Mouse (Mus musculus) MEL (cell line): ENCODE measurements around the gene Oscp1. TPM values are rescaled to one million over a fixed set of nuclear protein-coding genes. Genes with fewer than 3 reads are reported as not detected.

Experiments
- DNase-seq: peaks from one replicate; pipeline ENCODE4 v3.0.0; 2011; ENCODE audit warnings: low read depth, low spot score
- H3K27ac ChIP-seq: 2 replicates; pipeline ENCODE4 v1.5.1; 2012; ENCODE audit warnings: low read depth, mild to moderate bottlenecking, control low read depth, low read length, moderate library complexity; ENCODE audit not compliant: control insufficient read depth
- H3K27me3 ChIP-seq, 2 experiments: fragments of 150-350 bp in 1 of 2; sonication (generic) in 1 of 2; 2 replicates each; pipeline ENCODE4 v1.6.1; 2012; ENCODE audit warnings: low read length in 2 of 2, mild to moderate bottlenecking in 2 of 2, improper control_type of control experiment in 1 of 2, moderate library complexity in 1 of 2; ENCODE audit not compliant: insufficient read depth in 2 of 2, control insufficient read depth in 1 of 2
- H3K36me3 ChIP-seq, 2 experiments: 2 replicates each; pipeline ENCODE4 v1.6.1; 2012 to 2014; ENCODE audit warnings: low read length in 2 of 2, improper control_type of control experiment in 1 of 2, inconsistent platforms in 1 of 2, mild to moderate bottlenecking in 1 of 2; ENCODE audit not compliant: insufficient read depth in 2 of 2, control insufficient read depth in 1 of 2
- H3K4me1 ChIP-seq, 2 experiments: fragments of 150-350 bp in 1 of 2; sonication (generic) in 1 of 2; 2 replicates each; pipeline ENCODE4 v1.6.1; 2012; ENCODE audit warnings: low read length in 2 of 2, improper control_type of control experiment in 1 of 2, mild to moderate bottlenecking in 1 of 2; ENCODE audit not compliant: insufficient read depth in 2 of 2, control insufficient read depth in 1 of 2
- H3K4me3 ChIP-seq, 2 experiments: fragments of 150-350 bp in 1 of 2; sonication (generic) in 1 of 2; 2 replicates each; pipeline ENCODE4 v1.5.1; 2012; ENCODE audit warnings: low read depth in 2 of 2, low read length in 2 of 2, mild to moderate bottlenecking in 2 of 2, moderate library complexity in 2 of 2, control low read depth in 1 of 2, improper control_type of control experiment in 1 of 2; ENCODE audit not compliant: control insufficient read depth in 1 of 2, insufficient read depth in 1 of 2
- H3K79me2 ChIP-seq: 2 replicates; pipeline ENCODE4 v1.6.1; 2012; ENCODE audit warnings: mild to moderate bottlenecking, low read length, moderate library complexity; ENCODE audit not compliant: control insufficient read depth, poor library complexity, insufficient read depth
- H3K9ac ChIP-seq: 2 replicates; pipeline ENCODE4 v1.6.1; 2012; ENCODE audit warnings: low read depth, mild to moderate bottlenecking, control low read depth, low read length, moderate library complexity; ENCODE audit not compliant: control insufficient read depth, poor library complexity, severe bottlenecking
- H3K9me3 ChIP-seq: fragments of 150-350 bp; sonication (generic); replicated peaks from 2 replicates; pipeline ENCODE4 v1.6.1; 2012; ENCODE audit warnings: mild to moderate bottlenecking, low read length, improper control_type of control experiment, moderate library complexity; ENCODE audit not compliant: insufficient read depth
- BHLHE40 ChIP-seq: IDR thresholded peaks from 2 replicates; pipeline ENCODE4 v1.6.1; 2012; ENCODE audit warnings: low read depth, mild to moderate bottlenecking, inconsistent platforms, low read length, improper control_type of control experiment, borderline replicate concordance
- CHD1 ChIP-seq: IDR thresholded peaks from 2 replicates; pipeline ENCODE4 v1.6.1; 2012; ENCODE audit warnings: low read depth, mild to moderate bottlenecking, inconsistent platforms, low read length, improper control_type of control experiment
- E2F4 ChIP-seq: IDR thresholded peaks from 2 replicates; pipeline ENCODE4 v1.6.1; 2011; ENCODE audit warnings: low read depth, low read length, improper control_type of control experiment, borderline replicate concordance
- ELF1 ChIP-seq: IDR thresholded peaks from 2 replicates; pipeline ENCODE4 v1.6.1; 2014; ENCODE audit warnings: low read depth, mild to moderate bottlenecking, inconsistent platforms, low read length, improper control_type of control experiment, moderate library complexity
- EP300 ChIP-seq, 2 experiments: IDR thresholded peaks; 2 replicates each; pipeline ENCODE4 v1.6.1; 2011; ENCODE audit warnings: improper control_type of control experiment in 2 of 2, low read length in 2 of 2, low read depth in 1 of 2, mild to moderate bottlenecking in 1 of 2
- ETS1 ChIP-seq: IDR thresholded peaks from 2 replicates; pipeline ENCODE4 v1.6.1; 2012; ENCODE audit warnings: low read depth, mild to moderate bottlenecking, inconsistent platforms, low read length, improper control_type of control experiment, moderate library complexity
- GABPA ChIP-seq: IDR thresholded peaks from 2 replicates; pipeline ENCODE4 v1.6.1; 2012; ENCODE audit warnings: low read depth, mild to moderate bottlenecking, inconsistent platforms, low read length, improper control_type of control experiment, moderate library complexity
- GATA1 ChIP-seq: IDR thresholded peaks from 2 replicates; pipeline ENCODE4 v1.6.1; 2011; ENCODE audit warnings: low read depth, low read length, improper control_type of control experiment
- HCFC1 ChIP-seq: IDR thresholded peaks from 2 replicates; pipeline ENCODE4 v1.6.1; 2012; ENCODE audit warnings: low read depth, mild to moderate bottlenecking, inconsistent platforms, low read length, improper control_type of control experiment, moderate library complexity
- JUND ChIP-seq: IDR thresholded peaks from 2 replicates; pipeline ENCODE4 v1.6.1; 2011; ENCODE audit warnings: low read depth, mild to moderate bottlenecking, improper control_type of control experiment, low read length
- KAT2A ChIP-seq: conservative IDR thresholded peaks from 2 replicates; pipeline ENCODE4 v1.6.1; 2012; ENCODE audit warnings: low read depth, low read length, improper control_type of control experiment, inconsistent platforms
- MAFK ChIP-seq: IDR thresholded peaks from 2 replicates; pipeline ENCODE4 v1.6.1; 2011; ENCODE audit warnings: low read depth, mild to moderate bottlenecking, low read length, improper control_type of control experiment, borderline replicate concordance
- MAX ChIP-seq: IDR thresholded peaks from 2 replicates; pipeline ENCODE4 v1.6.1; 2011; ENCODE audit warnings: low read length, improper control_type of control experiment
- MXI1 ChIP-seq: IDR thresholded peaks from 2 replicates; pipeline ENCODE4 v1.6.1; 2011; ENCODE audit warnings: mild to moderate bottlenecking, low read depth, low read length, improper control_type of control experiment
- MYB ChIP-seq: IDR thresholded peaks from 2 replicates; pipeline ENCODE4 v1.6.1; 2011; ENCODE audit warnings: mild to moderate bottlenecking, low read depth, low read length, improper control_type of control experiment
- MYC ChIP-seq: IDR thresholded peaks from 2 replicates; pipeline ENCODE4 v1.6.1; 2011; ENCODE audit warnings: low read depth, mild to moderate bottlenecking, low read length, improper control_type of control experiment, moderate library complexity
- NELFE ChIP-seq: IDR thresholded peaks from 2 replicates; pipeline ENCODE4 v1.6.1; 2011; ENCODE audit warnings: low read depth, low read length, improper control_type of control experiment
- NRF1 ChIP-seq: IDR thresholded peaks from 2 replicates; pipeline ENCODE4 v1.6.1; 2014; ENCODE audit warnings: low read depth, mild to moderate bottlenecking, inconsistent platforms, low read length, improper control_type of control experiment, moderate library complexity; ENCODE audit not compliant: poor library complexity, insufficient read depth, severe bottlenecking
- POLR2A ChIP-seq, 2 experiments: IDR thresholded peaks; 2 replicates each; pipeline ENCODE4 v1.6.1; 2011 to 2012; ENCODE audit warnings: low read length in 2 of 2, mild to moderate bottlenecking in 2 of 2, control low read depth in 1 of 2, improper control_type of control experiment in 1 of 2, low read depth in 1 of 2, moderate library complexity in 1 of 2; ENCODE audit not compliant: control insufficient read depth in 1 of 2, insufficient read depth in 1 of 2, poor library complexity in 1 of 2
- POLR2AphosphoS2 ChIP-seq: IDR thresholded peaks from 2 replicates; pipeline ENCODE4 v1.6.1; 2011; ENCODE audit warnings: low read length, improper control_type of control experiment
- SIN3A ChIP-seq: IDR thresholded peaks from 2 replicates; pipeline ENCODE4 v1.6.1; 2012; ENCODE audit warnings: low read length, improper control_type of control experiment, inconsistent platforms
- TBP ChIP-seq: IDR thresholded peaks from 2 replicates; pipeline ENCODE4 v1.8.0; 2011; ENCODE audit warnings: low read depth, low read length, improper control_type of control experiment
- TCF12 ChIP-seq: IDR thresholded peaks from 2 replicates; pipeline ENCODE4 v1.6.1; 2014; ENCODE audit warnings: low read depth, mild to moderate bottlenecking, inconsistent platforms, low read length, improper control_type of control experiment, moderate library complexity
- USF1 ChIP-seq: IDR thresholded peaks from 2 replicates; pipeline ENCODE4 v1.6.1; 2014; ENCODE audit warnings: low read depth, mild to moderate bottlenecking, inconsistent platforms, low read length, improper control_type of control experiment, moderate library complexity
- ZMIZ1 ChIP-seq: IDR thresholded peaks from 2 replicates; pipeline ENCODE4 v1.6.1; 2012; ENCODE audit warnings: low read depth, mild to moderate bottlenecking, inconsistent platforms, low read length, improper control_type of control experiment, moderate library complexity
- polyA plus RNA-seq, 2 experiments: library from polyadenylated mRNA; stranded (reverse) in 1 of 2; unstranded in 1 of 2; fragments of >175 nt in 1 of 2; fragments of >200 nt in 1 of 2; gene quantifications; 2 replicates each; pipeline versions ENCODE4 v1.2.1 to v1.2.4; 2012; ENCODE audit warnings: low replicate concordance in 2 of 2, low read depth in 1 of 2; ENCODE audit not compliant: insufficient read length in 2 of 2, insufficient read depth in 1 of 2, missing spikeins in 1 of 2
- total RNA-seq: library from RNA; depleted of rRNA; stranded (reverse); fragments of 300-350 nt; gene quantifications from 2 replicates; pipeline ENCODE4 v1.2.3, GENCODE M21; 2012

The Oscp1 gene
- total and polyA plus RNA-seq, 3 experiments: 5.7 to 7.6 TPM; not detected in 1

- Histone ChIP-seq H3K4me1 (peaks cover 9 to 51% of the 10 kb centered on the region in 2 experiments), H3K36me3 (peaks cover 0 to 39% of the 10 kb centered on the region in 2 experiments; a peak in 2 of 4 replicates), H3K9me3 (no peaks in the 10 kb centered on the region), H3K4me3 (peak overlapping the region; percentile 58 to 71), H3K79me2 (peaks cover 41% of the 10 kb centered on the region), H3K27ac (peak overlapping the region; percentile 93), H3K27me3 (no peaks in the 10 kb centered on the region), H3K9ac (peak overlapping the region; percentile 84)
- DNase-seq: peak; percentile 98
- TF ChIP-seq KAT2A (peak; percentile 47; the same call in 1 of the 2 replicates), JUND (peak; percentile 95; the same call in 1 of the 2 replicates), USF1 (no peak), MAX (peak; percentile 80; the same call in 1 of the 2 replicates), ELF1 (peak; percentile 39; the same call in 1 of the 2 replicates), E2F4 (0 out of 2 replicates have a peak, but pooled peaks have one; percentile 8), NELFE (no peak; the same call in none of the 2 replicates), MXI1 (peak; percentile 88), TBP (peak; percentile 74; the same call in 1 of the 2 replicates), ETS1 (peak; percentile 99), HCFC1 (peak; percentile 70; the same call in 1 of the 2 replicates), POLR2A (IDR thresholded peaks at IDR 0.05; ENCODE audit: control insufficient read depth in 1 of 2, insufficient read depth in 1 of 2, low read depth in 1 of 2, low read length in 2 of 2, poor library complexity in 1 of 2) (peak in 1 of 2 experiments; percentile 39; a peak in 2 of 4 replicates), MAFK (peak; percentile 77; the same call in 1 of the 2 replicates), SIN3A (peak; percentile 91), GABPA (peak; percentile 82), TCF12 (peak; percentile 58), MYC (peak; percentile 89), POLR2AphosphoS2 (0 out of 2 replicates have a peak, but pooled peaks have one; percentile 64), NRF1 (no peak), GATA1 (no peak), ZMIZ1 (peak; percentile 24), CHD1 (peak; percentile 87; the same call in 1 of the 2 replicates), BHLHE40 (peak; percentile 69), EP300 (IDR thresholded peaks at IDR 0.05; ENCODE audit: low read depth in 1 of 2, low read length in 2 of 2) (peak; percentile 46 to 78; a peak in 3 of 4 replicates), MYB (no peak)
These were observed 44.8 kb downstream of the Oscp1 start for GRCm38 (mm10) chr4:126103057-126103581.
